Mouse (Mus musculus) liver, adult 2 months (tissue): ENCODE measurements at regions not wholly inside any gene's neighbourhood (a gene's known extent, or its start where the extent isn't known, plus 50 kb on each side); places are given as distances from the start of the nearest gene placed in this dataset.

ENCODE experiments used
- CTCF ChIP-seq: fragments of 200-500 bp; IDR thresholded peaks from 2 replicates; pipeline ENCODE4 v1.5.1; 2011; ENCODE audit warnings: low read depth, low read length, control low read depth
- POLR2A ChIP-seq: fragments of 200-500 bp; IDR thresholded peaks from 2 replicates; pipeline ENCODE4 v1.6.1; 2011; ENCODE audit warnings: low read length, control low read depth; ENCODE audit not compliant: insufficient read depth; ENCODE audit errors: extremely low read depth

DNA sequence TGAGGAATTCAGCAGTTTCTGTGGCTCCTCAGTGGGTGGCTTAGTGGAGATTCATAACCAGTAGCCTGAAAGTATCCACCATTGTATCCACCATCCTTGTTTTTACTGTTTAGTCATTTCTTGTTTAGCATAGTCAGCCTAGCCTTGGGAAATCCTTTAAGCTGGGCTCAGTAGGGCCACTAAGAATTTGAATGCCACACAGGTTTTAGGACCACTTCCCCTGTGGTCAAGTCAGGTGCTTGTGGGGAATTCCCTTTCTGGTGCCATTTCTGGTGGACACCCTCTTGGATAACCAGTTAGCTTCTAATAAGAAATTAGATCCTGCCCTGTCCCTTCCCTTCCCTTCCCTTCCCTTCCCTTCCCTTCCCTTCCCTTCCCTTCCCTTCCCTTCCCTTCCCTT lies 502.8 kb upstream of the Vrk2 start:
- TF ChIP-seq CTCF (no peak), POLR2A (no peak)
